Mouse (Mus musculus) midbrain, embryonic 13.5 days (tissue): Measurements from ENCODE around the gene H2-Ab1. TPM values are rescaled to one million over a fixed set of nuclear protein-coding genes. Genes with fewer than 3 reads are reported as not detected.
A peak's percentile ranks its signal among the peaks of the same experiment; 100 is the strongest.
"Not testable (repeated sequence)": the region's sequence is repeated elsewhere in the genome, so short reads cannot be mapped to it uniquely, and the experiment has no call there.

Experiments
- ATAC-seq: fragments of 200-750 bp; cut with Nextera tagmentation; 2 replicates; pipeline ENCODE4 v1.8.0; 2017; ENCODE audit warnings: mild to moderate bottlenecking, moderate TSS enrichment, moderate library complexity
- H3K27ac ChIP-seq: fragments of 300-500 bp; sonication (generic); 2 replicates; pipeline ENCODE4 v1.5.1; 2015; ENCODE audit warnings: inconsistent platforms, mild to moderate bottlenecking, moderate library complexity
- H3K27me3 ChIP-seq: fragments of 300-500 bp; sonication (generic); 2 replicates; pipeline ENCODE4 v1.6.1; 2015; ENCODE audit warnings: mild to moderate bottlenecking, inconsistent platforms
- H3K36me3 ChIP-seq: fragments of 300-500 bp; sonication (generic); 2 replicates; pipeline ENCODE4 v1.6.1; 2015; ENCODE audit warnings: mild to moderate bottlenecking, inconsistent platforms
- H3K4me1 ChIP-seq: fragments of 300-500 bp; sonication (generic); replicated peaks from 2 replicates; pipeline ENCODE4 v1.6.1; 2015; ENCODE audit warnings: inconsistent platforms
- H3K4me2 ChIP-seq: fragments of 300-500 bp; sonication (generic); replicated peaks from 2 replicates; pipeline ENCODE4 v1.6.1; 2015; ENCODE audit warnings: moderate library complexity, mild to moderate bottlenecking, inconsistent platforms
- H3K4me3 ChIP-seq: fragments of 300-500 bp; sonication (generic); replicated peaks from 2 replicates; pipeline ENCODE4 v1.5.1; 2015; ENCODE audit warnings: mild to moderate bottlenecking, inconsistent platforms
- H3K9ac ChIP-seq: fragments of 300-500 bp; sonication (generic); replicated peaks from 2 replicates; pipeline ENCODE4 v1.6.1; 2015; ENCODE audit warnings: mild to moderate bottlenecking, inconsistent platforms
- H3K9me3 ChIP-seq: fragments of 300-500 bp; sonication (generic); 2 replicates; pipeline ENCODE4 v1.6.1; 2016; ENCODE audit warnings: mild to moderate bottlenecking, inconsistent platforms
- WGBS: fragments of 180-500 bp; shearing (Covaris S2); methylation state at CpG from one replicate; pipeline ENCODE4 v1.1.7; 2015; 5-methylcytosine and 5-hydroxymethylcytosine counted together
- polyA plus RNA-seq: library from polyadenylated mRNA; unstranded; fragments of >200 nt; fragmentation: Nextera tagmentation; extraction: Ambion mirVana; gene quantifications from 2 replicates; pipeline ENCODE4 v1.2.1, GENCODE M21; 2015

The H2-Ab1 gene
- polyA plus RNA-seq, 1 experiment from 2014 or later, result 1.7 TPM

DNA sequence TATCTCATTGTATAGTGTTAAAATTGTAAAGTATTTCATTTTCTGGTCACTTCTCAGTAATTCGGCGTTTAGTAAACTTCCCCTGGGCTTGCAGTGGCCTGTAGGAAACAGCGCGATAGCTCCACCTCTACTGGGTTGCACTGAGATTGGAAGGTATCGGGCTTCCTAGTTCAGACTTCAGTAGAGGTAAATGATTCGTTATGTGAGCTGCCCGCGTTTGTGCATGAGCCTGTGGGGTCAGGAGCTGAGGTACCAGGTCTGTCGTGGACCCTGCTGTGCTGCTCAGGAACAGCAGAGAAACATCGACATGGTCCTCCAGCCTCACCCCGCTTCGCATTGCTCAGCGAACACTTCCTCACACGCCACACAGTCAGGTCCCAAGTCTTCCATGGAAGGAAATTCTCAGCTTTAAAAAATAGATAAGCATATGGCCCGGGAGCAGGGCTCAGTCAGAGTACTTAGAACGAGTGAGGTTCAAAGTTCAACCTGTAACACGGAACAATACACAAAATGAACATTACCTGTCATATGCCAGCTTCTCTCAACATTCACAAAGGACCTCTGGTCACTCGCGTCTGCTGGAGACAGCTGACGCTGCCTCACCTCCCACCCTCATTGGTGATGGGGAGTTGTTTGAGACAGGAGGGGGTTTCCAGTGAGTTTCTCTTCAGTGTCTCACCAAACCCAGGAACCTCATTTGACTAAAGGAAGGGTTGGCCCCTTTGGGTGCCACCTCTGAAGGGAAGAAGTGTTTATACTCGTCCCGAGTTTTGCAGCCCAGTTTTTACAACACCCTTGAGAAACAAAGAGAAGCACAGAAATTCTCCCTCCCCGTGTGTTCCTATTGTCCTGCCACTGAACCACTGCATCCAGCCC, 43.4 kb downstream of the H2-Ab1 start:
- Histone ChIP-seq H3K4me2 (no peak overlapping the region), H3K9me3 (no peaks in the 10 kb centered on the region), H3K27me3 (no peaks in the 10 kb centered on the region), H3K9ac (no peak overlapping the region), H3K4me3 (no peak overlapping the region), H3K36me3 (no peaks in the 10 kb centered on the region), H3K27ac (no peak overlapping the region), H3K4me1 (peaks cover 5% of the 10 kb centered on the region)
- ATAC-seq, result no peak
- 81% methylated on average over 23 of the region's 23 CpGs for WGBS

GRCm38 (mm10) chr17:34301670-34302190, 44.2 kb downstream of the H2-Ab1 start:
- Histone ChIP-seq H3K27ac (no peak overlapping the region), H3K9me3 (no peaks in the 10 kb centered on the region)
- 85% methylated on average over 4 of the region's 4 CpGs for WGBS

GRCm38 (mm10) chr17:34303789-34304188, 46.3 kb downstream of the H2-Ab1 start:
- no peaks in the 10 kb centered on the region for H3K9me3 ChIP-seq
- H3K4me2 ChIP-seq, result no peak overlapping the region
- ATAC-seq, result no peak
- H3K4me1 ChIP-seq, result no peaks in the 10 kb centered on the region
- no peak overlapping the region for H3K4me3 ChIP-seq
- H3K27ac ChIP-seq, result no peak overlapping the region
- H3K36me3 ChIP-seq, result no peaks in the 10 kb centered on the region
- 87% methylated on average over 2 of the region's 2 CpGs for WGBS
- H3K27me3 ChIP-seq, result peaks cover 7% of the 10 kb centered on the region; the same call in 1 of the 2 replicates
- H3K9ac ChIP-seq, result no peak overlapping the region

More at GRCm38 (mm10) chr17:34301670-34302190, 44.2 kb downstream of the H2-Ab1 start:
- H3K36me3 ChIP-seq, result no peaks in the 10 kb centered on the region
- ATAC-seq, result no peak
- no peak overlapping the region for H3K9ac ChIP-seq
- peaks cover 5% of the 10 kb centered on the region for H3K4me1 ChIP-seq
- H3K4me3 ChIP-seq, result no peak overlapping the region
- no peak overlapping the region for H3K4me2 ChIP-seq
- H3K27me3 ChIP-seq, result 0 out of 2 replicates have a peak, but pooled peaks cover 2% of the 10 kb centered on the region

DNA sequence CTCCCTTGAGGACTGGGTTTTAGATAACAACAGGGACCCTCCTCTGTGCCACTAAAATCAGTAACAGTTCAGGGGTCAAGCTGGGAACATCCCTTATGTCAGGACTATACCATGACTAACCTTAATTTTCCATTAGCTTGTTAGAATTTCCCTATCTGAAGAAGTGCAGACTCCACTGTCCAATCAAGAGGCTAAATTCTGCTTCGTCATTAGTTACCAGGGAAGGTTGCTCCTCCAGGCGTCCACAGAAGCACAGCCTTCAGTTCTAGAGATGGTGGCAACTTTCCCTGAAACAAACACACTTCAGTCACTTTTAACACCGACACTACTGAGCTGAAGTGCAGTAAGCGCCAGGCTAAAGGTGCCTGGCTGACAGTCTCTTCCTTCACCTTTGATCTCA, 47.3 kb downstream of the H2-Ab1 start:
- Histone ChIP-seq H3K4me3 (no peak overlapping the region), H3K27me3 (peaks cover 7% of the 10 kb centered on the region; the same call in 1 of the 2 replicates), H3K27ac (no peak overlapping the region), H3K9me3 (no peaks in the 10 kb centered on the region), H3K9ac (no peak overlapping the region), H3K36me3 (no peaks in the 10 kb centered on the region), H3K4me1 (peaks cover 3% of the 10 kb centered on the region; the same call in 1 of the 2 replicates), H3K4me2 (no peak overlapping the region)
- no peak for ATAC-seq
- WGBS, result 38% methylated on average over 4 of the region's 4 CpGs

GRCm38 (mm10) chr17:34305380-34306030, 48.0 kb downstream of the H2-Ab1 start, which contains the start of gene H2-Eb1:
TSS of gene H2-Eb1 (plus strand) at chr17:34305867.
- peaks cover 3% of the 10 kb centered on the region; the same call in 1 of the 2 replicates for H3K4me1 ChIP-seq
- no peak within 1 kb of the TSS for H3K27ac ChIP-seq
- no peaks in the 10 kb centered on the region for H3K9me3 ChIP-seq
- no peaks in the 10 kb centered on the region for H3K36me3 ChIP-seq
- ATAC-seq, result peak; percentile 59
- no peak within 1 kb of the TSS for H3K4me2 ChIP-seq
- peaks cover 7% of the 10 kb centered on the region; the same call in 1 of the 2 replicates for H3K27me3 ChIP-seq
- no peak within 1 kb of the TSS for H3K9ac ChIP-seq
- no peak within 1 kb of the TSS for H3K4me3 ChIP-seq

GRCm38 (mm10) chr17:34306407-34306806, 48.9 kb downstream of the H2-Ab1 start:
- H3K4me1 ChIP-seq, result peaks cover 3% of the 10 kb centered on the region; the same call in 1 of the 2 replicates
- 86% methylated on average over 2 of the region's 2 CpGs for WGBS
- H3K4me2 ChIP-seq, result no peak overlapping the region
- no peak overlapping the region for H3K27ac ChIP-seq
- no peaks in the 10 kb centered on the region for H3K9me3 ChIP-seq
- no peaks in the 10 kb centered on the region for H3K36me3 ChIP-seq
- H3K27me3 ChIP-seq, result peaks cover 7% of the 10 kb centered on the region; the same call in 1 of the 2 replicates
- no peak for ATAC-seq
- H3K9ac ChIP-seq, result no peak overlapping the region
- H3K4me3 ChIP-seq, result no peak overlapping the region

GRCm38 (mm10) chr17:34307216-34307615, 49.7 kb downstream of the H2-Ab1 start:
- Histone ChIP-seq H3K4me1 (peaks cover 3% of the 10 kb centered on the region; the same call in 1 of the 2 replicates), H3K27ac (no peak overlapping the region), H3K27me3 (peaks cover 7% of the 10 kb centered on the region; the same call in 1 of the 2 replicates), H3K9me3 (no peaks in the 10 kb centered on the region), H3K4me3 (no peak overlapping the region), H3K4me2 (no peak overlapping the region), H3K9ac (no peak overlapping the region), H3K36me3 (no peaks in the 10 kb centered on the region)
- ATAC-seq, result no peak

DNA sequence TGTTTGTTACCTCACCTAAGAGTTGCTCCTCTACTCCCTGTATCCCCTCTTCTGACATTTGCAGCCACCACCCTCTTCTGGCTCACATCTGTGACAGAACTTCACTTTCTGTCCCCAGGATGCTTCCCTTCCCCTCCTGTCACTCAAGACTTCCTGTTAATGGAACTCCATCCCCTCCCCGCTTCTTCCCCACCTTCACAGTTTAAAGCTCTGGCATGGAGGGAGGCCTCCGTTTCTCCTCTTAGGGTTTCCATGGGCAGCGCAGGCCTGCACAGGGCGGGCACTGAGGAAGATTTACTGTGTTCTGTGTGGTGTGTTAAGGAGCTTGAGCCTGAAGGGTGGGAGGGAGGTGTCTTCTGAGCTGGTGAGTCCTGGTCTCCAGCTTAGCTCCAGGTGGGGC, 50.7 kb downstream of the H2-Ab1 start:
- Histone ChIP-seq H3K9ac (no peak overlapping the region), H3K27ac (no peak overlapping the region), H3K27me3 (peaks cover 7% of the 10 kb centered on the region; the same call in 1 of the 2 replicates), H3K9me3 (no peaks in the 10 kb centered on the region), H3K4me3 (no peak overlapping the region), H3K4me2 (no peak overlapping the region), H3K36me3 (no peaks in the 10 kb centered on the region), H3K4me1 (peaks cover 3% of the 10 kb centered on the region; the same call in 1 of the 2 replicates)
- ATAC-seq, result no peak
- 85% methylated on average over 4 of the region's 4 CpGs for WGBS

- Histone ChIP-seq H3K9me3 (no peaks in the 10 kb centered on the region), H3K4me3 (peak overlapping the region; percentile 64), H3K4me2 (peak overlapping the region; percentile 57), H3K9ac (peak overlapping the region; percentile 72), H3K4me1 (peaks cover 3% of the 10 kb centered on the region; the same call in 1 of the 2 replicates), H3K27ac (peak overlapping the region; percentile 5; the same call in 1 of the 2 replicates), H3K36me3 (no peaks in the 10 kb centered on the region), H3K27me3 (peaks cover 7% of the 10 kb centered on the region; the same call in 1 of the 2 replicates)
- 25% methylated on average over 10 of the region's 10 CpGs for WGBS
- ATAC-seq, result 0 out of 2 replicates have a peak, but pooled peaks have one; percentile 24
Measured at GRCm38 (mm10) chr17:34309225-34309624, 51.7 kb downstream of the H2-Ab1 start.

DNA sequence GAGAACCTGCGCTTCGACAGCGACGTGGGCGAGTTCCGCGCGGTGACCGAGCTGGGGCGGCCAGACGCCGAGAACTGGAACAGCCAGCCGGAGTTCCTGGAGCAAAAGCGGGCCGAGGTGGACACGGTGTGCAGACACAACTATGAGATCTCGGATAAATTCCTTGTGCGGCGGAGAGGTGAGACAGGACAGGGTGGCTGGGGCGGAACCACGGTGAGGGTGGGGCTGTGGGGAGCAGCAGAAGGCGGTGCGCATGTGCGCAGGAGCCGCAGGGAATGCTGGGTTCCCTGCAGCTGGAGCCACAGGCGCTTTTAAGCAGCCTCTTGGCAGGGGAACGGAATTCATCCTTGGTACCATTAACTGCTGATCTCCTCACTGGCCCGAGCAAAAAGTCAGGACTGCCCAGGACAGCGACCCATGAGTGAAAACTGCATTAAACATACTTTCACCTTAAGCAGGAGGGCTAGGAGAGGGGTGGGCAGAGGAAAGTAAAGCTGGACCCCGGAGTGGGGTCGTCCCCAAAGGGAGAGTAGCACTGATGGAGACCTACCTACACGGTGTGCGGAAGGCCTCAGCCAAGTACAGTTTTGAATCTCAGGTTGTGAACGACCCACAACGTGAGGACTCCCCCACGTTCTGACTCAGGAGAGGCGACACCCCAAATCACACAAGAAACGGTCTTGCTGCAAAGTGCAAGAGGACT, 52.3 kb downstream of the H2-Ab1 start:
- H3K9me3 ChIP-seq, result no peaks in the 10 kb centered on the region
- peak overlapping the region; percentile 5 for H3K27ac ChIP-seq
- ATAC-seq, result peak; percentile 90
- WGBS, result 24% methylated on average over 38 of the region's 38 CpGs
- peaks cover 7% of the 10 kb centered on the region; the same call in 1 of the 2 replicates for H3K27me3 ChIP-seq
- H3K36me3 ChIP-seq, result no peaks in the 10 kb centered on the region
- peak overlapping the region; percentile 64 for H3K4me3 ChIP-seq
- H3K4me1 ChIP-seq, result peaks cover 3% of the 10 kb centered on the region; the same call in 1 of the 2 replicates
- H3K9ac ChIP-seq, result peak overlapping the region; percentile 72
- H3K4me2 ChIP-seq, result peak overlapping the region; percentile 57

DNA sequence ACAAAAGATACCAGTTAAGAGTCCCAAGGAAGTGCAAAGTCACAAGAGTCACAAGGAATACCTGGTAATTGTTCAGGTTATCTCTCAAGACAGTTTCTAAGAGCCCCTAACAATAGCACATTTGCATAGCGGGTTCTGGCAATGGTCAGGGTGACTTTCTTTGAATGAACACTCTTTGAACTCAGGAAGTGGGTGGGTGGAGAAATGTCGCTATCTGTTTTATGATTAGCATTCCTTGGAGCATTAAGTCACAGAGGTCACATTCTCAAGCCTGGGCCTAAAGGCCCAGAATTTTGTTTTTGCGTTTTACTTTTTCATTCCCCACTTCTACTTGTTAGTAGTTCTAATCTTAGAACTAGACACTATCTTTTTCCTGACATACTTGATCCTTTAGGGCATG, 53.0 kb downstream of the H2-Ab1 start:
- not testable (repeated sequence) for H3K9me3 ChIP-seq, H3K27me3 ChIP-seq, H3K4me3 ChIP-seq, H3K27ac ChIP-seq, H3K36me3 ChIP-seq, ATAC-seq, H3K4me1 ChIP-seq, H3K9ac ChIP-seq, H3K4me2 ChIP-seq
- 88% methylated on average over 3 of the region's 3 CpGs for WGBS
